39 mouse cellular contexts compared by ENCODE assay signal in the genomic region with DNA sequence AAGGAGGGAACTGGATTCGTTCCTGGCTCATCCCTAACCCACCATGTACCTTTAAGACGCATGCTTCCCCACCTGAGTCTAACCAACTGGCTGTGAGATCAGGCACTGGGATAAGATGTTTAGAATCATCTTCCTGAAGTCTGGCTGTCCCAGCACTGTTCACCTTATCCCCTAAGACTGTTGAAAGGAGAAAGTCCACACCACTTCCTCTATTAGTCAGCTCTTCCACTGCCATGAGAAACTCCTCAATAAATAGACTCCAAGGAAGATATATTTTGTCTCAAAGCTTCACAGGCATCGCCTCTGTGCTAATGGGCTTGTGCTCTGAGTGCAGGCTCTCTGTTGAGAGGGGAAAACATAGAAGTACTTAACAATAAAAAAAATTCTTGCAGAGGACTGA. TPM values are rescaled to one million over a fixed set of nuclear protein-coding genes. Genes with fewer than 3 reads are reported as not detected.
"Had no signal": no experiment of that assay in that cellular context is flagged by ENCODE, and none has a peak within 500 bp of the region (broad histone marks: within the 10 kb centered on the region; RNA-seq: fewer than 3 reads in every experiment).

No protein-coding gene starts in this region.

- ATAC-seq: forebrain, embryonic 13.5 days; forebrain, embryonic 14.5 days; forebrain, embryonic 15.5 days; forebrain, embryonic 16.5 days; forebrain, postnatal 0 days had no signal

- DNase-seq: cerebellum, adult 2 months; cerebellum, adult 8-10 months; cerebellum, adult 9-10 months; cerebellum, adult 9-11 months; cerebellum, postnatal 10 days; cerebellum, postnatal 14 days; cerebellum, postnatal 25 days; cerebellum, postnatal 36 days; embryo, embryonic 11 days; forebrain, postnatal 0 days; gastrocnemius, adult 2 months; gastrocnemius, postnatal 10 days; gastrocnemius, postnatal 14 days; gastrocnemius, postnatal 25 days; gastrocnemius, postnatal 36 days; heart, adult 11 months; heart, adult 18-20 months; heart, adult 2 months had no signal

RNA-seq across cellular contexts. Expression of a gene that starts 5.5 kb away (rescaled TPM):
- total RNA-seq: forebrain, postnatal 0 days; gastrocnemius, adult 18-20 months; gastrocnemius, adult 2 months; gastrocnemius, adult 8-10 months; gastrocnemius, postnatal 14 days; gastrocnemius, postnatal 25 days; gastrocnemius, postnatal 36 days; gastrocnemius, postnatal 4 days; heart, adult 18-20 months; heart, adult 2 months; heart, adult 8-10 months had no signal
- polyA plus RNA-seq: cerebellum, adult 2 months; cortical plate, adult 2 months; embryonic facial prominence, embryonic 12.5 days; embryonic facial prominence, embryonic 13.5 days; embryonic facial prominence, embryonic 15.5 days; erythroblast, embryonic 14.5 days; forebrain, embryonic 10.5 days; forebrain, embryonic 11.5 days; forebrain, embryonic 12.5 days; forebrain, embryonic 13.5 days; forebrain, embryonic 14.5 days; forebrain, embryonic 15.5 days; forebrain, embryonic 16.5 days; forebrain, postnatal 0 days; frontal cortex, adult 2 months; gonadal fat pad, adult 2 months; heart, adult 2 months had no signal

RNA-seq across cellular contexts. Expression of a gene that starts 14.2 kb away (rescaled TPM):
- total RNA-seq: forebrain, postnatal 0 days; gastrocnemius, adult 18-20 months; gastrocnemius, adult 2 months; gastrocnemius, adult 8-10 months; gastrocnemius, postnatal 10 days; gastrocnemius, postnatal 14 days; gastrocnemius, postnatal 25 days; gastrocnemius, postnatal 36 days; gastrocnemius, postnatal 4 days; heart, adult 18-20 months; heart, adult 2 months; heart, adult 8-10 months had no signal
- polyA plus RNA-seq: cerebellum, adult 2 months; cortical plate, adult 2 months; embryonic facial prominence, embryonic 10.5 days; embryonic facial prominence, embryonic 11.5 days; embryonic facial prominence, embryonic 12.5 days; embryonic facial prominence, embryonic 13.5 days; embryonic facial prominence, embryonic 14.5 days; embryonic facial prominence, embryonic 15.5 days; erythroblast, embryonic 14.5 days; forebrain, embryonic 10.5 days; forebrain, embryonic 11.5 days; forebrain, embryonic 12.5 days; forebrain, embryonic 13.5 days; forebrain, embryonic 14.5 days; forebrain, embryonic 15.5 days; forebrain, embryonic 16.5 days; forebrain, postnatal 0 days; frontal cortex, adult 2 months; gonadal fat pad, adult 2 months; heart, adult 2 months had no signal

RNA-seq across cellular contexts. Expression of a gene that starts 22.6 kb away (rescaled TPM):
- total RNA-seq: forebrain, postnatal 0 days; heart, adult 18-20 months; heart, adult 8-10 months had no signal
- polyA plus RNA-seq: cerebellum, adult 2 months; embryonic facial prominence, embryonic 10.5 days; forebrain, embryonic 11.5 days; forebrain, embryonic 12.5 days; forebrain, embryonic 13.5 days; forebrain, embryonic 14.5 days; forebrain, embryonic 15.5 days; forebrain, embryonic 16.5 days; forebrain, postnatal 0 days; frontal cortex, adult 2 months; gonadal fat pad, adult 2 months had no signal

RNA-seq across cellular contexts. Expression of a gene that starts 41.5 kb away (rescaled TPM):
- polyA plus RNA-seq: erythroblast, embryonic 14.5 days had no signal

RNA-seq across cellular contexts. Expression of a gene that starts 44.8 kb away (rescaled TPM):
- total RNA-seq: forebrain, postnatal 0 days; gastrocnemius, adult 18-20 months; gastrocnemius, adult 2 months; gastrocnemius, adult 8-10 months; gastrocnemius, postnatal 10 days; gastrocnemius, postnatal 14 days; gastrocnemius, postnatal 25 days; gastrocnemius, postnatal 36 days; gastrocnemius, postnatal 4 days; heart, adult 18-20 months; heart, adult 2 months; heart, adult 8-10 months had no signal
- polyA plus RNA-seq: cerebellum, adult 2 months; cortical plate, adult 2 months; embryonic facial prominence, embryonic 10.5 days; embryonic facial prominence, embryonic 11.5 days; embryonic facial prominence, embryonic 12.5 days; embryonic facial prominence, embryonic 13.5 days; embryonic facial prominence, embryonic 14.5 days; embryonic facial prominence, embryonic 15.5 days; erythroblast, embryonic 14.5 days; forebrain, embryonic 10.5 days; forebrain, embryonic 11.5 days; forebrain, embryonic 12.5 days; forebrain, embryonic 13.5 days; forebrain, embryonic 14.5 days; forebrain, embryonic 15.5 days; forebrain, embryonic 16.5 days; forebrain, postnatal 0 days; frontal cortex, adult 2 months; gonadal fat pad, adult 2 months; heart, adult 2 months had no signal
